Mouse (Mus musculus) intestine, embryonic 15.5 days (tissue): ENCODE results near the gene Drg2. TPM values are rescaled to one million over a fixed set of nuclear protein-coding genes. Genes with fewer than 3 reads are reported as not detected.

Source experiments
- ATAC-seq: fragments of 200-750 bp; cut with Nextera tagmentation; 2 replicates; pipeline ENCODE4 v1.8.0; 2017; ENCODE audit warnings: moderate TSS enrichment, moderate library complexity
- H3K27ac ChIP-seq: fragments of 300-500 bp; sonication (generic); 2 replicates; pipeline ENCODE4 v1.5.1; 2015; ENCODE audit warnings: mild to moderate bottlenecking, inconsistent platforms
- H3K27me3 ChIP-seq: fragments of 300-500 bp; sonication (generic); replicated peaks from 2 replicates; pipeline ENCODE4 v1.6.1; 2015; ENCODE audit warnings: inconsistent platforms
- H3K36me3 ChIP-seq: fragments of 300-500 bp; sonication (generic); 2 replicates; pipeline ENCODE4 v1.6.1; 2015; ENCODE audit warnings: inconsistent platforms
- H3K4me1 ChIP-seq: fragments of 300-500 bp; sonication (generic); replicated peaks from 2 replicates; pipeline ENCODE4 v1.6.1; 2015; ENCODE audit warnings: inconsistent platforms
- H3K4me2 ChIP-seq: fragments of 300-500 bp; sonication (generic); replicated peaks from 2 replicates; pipeline ENCODE4 v1.6.1; 2015; ENCODE audit warnings: mild to moderate bottlenecking, inconsistent platforms
- H3K4me3 ChIP-seq: fragments of 300-500 bp; sonication (generic); replicated peaks from 2 replicates; pipeline ENCODE4 v1.5.1; 2015; ENCODE audit warnings: inconsistent platforms
- H3K9ac ChIP-seq: fragments of 300-500 bp; sonication (generic); 2 replicates; pipeline ENCODE4 v1.6.1; 2015; ENCODE audit warnings: inconsistent platforms
- H3K9me3 ChIP-seq: fragments of 300-500 bp; sonication (generic); 2 replicates; pipeline ENCODE4 v1.6.1; 2016; ENCODE audit warnings: inconsistent platforms
- WGBS: fragments of 180-500 bp; shearing (Covaris S2); methylation state at CpG from one replicate; pipeline ENCODE4 v1.1.7; 2015; 5-methylcytosine and 5-hydroxymethylcytosine counted together
- polyA plus RNA-seq: library from polyadenylated mRNA; unstranded; fragments of >200 nt; fragmentation: Nextera tagmentation; extraction: Ambion mirVana; gene quantifications from 2 replicates; pipeline ENCODE4 v1.2.1, GENCODE M21; 2015

Drg2 gene
- polyA plus RNA-seq, 1 experiment from 2014 or later = 96.7 TPM

DNA sequence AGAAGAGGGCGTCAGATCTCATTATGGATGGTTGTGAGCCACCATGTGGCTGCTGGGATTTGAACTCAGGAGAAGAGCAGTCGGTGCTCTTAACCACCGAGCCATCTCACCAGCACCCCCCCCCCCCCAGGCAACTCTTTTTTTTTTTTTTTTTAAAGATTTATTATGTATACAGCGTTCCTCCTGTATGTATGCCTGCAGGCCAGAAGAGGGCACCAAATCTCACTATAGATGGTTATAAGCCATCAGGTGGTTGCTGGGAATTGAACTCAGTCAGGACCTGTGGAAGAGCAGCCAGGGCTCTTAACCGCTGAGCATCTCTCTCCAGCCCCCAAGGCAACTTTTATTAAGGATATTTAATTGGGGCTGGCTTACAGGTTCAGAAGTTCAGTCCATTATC is 20.1 kb downstream of the Drg2 start:
- Histone ChIP-seq H3K27ac (no peak overlapping the region), H3K4me1 (peaks cover 7% of the 10 kb centered on the region; the same call in 1 of the 2 replicates), H3K27me3 (no peaks in the 10 kb centered on the region), H3K4me3 (no peak overlapping the region), H3K36me3 (no peaks in the 10 kb centered on the region), H3K9me3 (no peaks in the 10 kb centered on the region), H3K4me2 (no peak overlapping the region), H3K9ac (no peak overlapping the region)
- no peak for ATAC-seq
- 79% methylated on average over 5 of the region's 5 CpGs for WGBS

DNA sequence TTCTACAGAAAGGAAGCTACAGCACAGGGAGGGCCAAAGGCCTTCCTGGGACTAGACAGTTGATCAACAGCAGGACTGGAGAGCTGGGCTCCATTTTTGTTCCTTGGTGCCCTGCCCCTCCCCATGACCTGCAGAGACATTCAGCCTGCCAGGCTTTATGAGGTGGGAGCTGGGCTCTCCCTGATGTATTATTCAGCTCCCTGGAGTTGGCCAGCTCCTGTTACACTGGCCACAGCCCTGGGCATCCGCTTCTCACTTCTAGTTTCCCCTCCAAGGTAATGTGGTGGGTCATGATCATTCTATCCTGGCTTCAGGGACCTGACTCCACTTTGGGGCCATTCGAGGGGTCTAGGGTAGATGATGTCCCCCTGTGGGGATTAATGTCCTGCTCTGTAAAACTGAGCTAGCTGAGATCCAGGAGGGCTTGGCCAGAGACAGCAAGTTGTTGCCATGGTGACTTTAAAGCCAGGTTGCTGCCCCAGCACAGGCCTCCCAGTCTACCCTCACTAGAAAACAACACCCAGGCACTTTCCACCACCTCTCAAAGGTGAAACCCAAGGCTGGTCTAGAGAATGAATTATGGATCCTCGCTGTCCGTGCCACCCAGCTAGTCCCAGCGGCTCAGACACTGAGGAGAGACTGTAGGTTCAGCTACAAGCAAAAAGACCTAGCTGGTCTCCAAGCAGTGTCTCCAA is 21.4 kb downstream of the Drg2 start:
- H3K27me3 ChIP-seq = no peaks in the 10 kb centered on the region
- WGBS = 83% methylated on average over 5 of the region's 5 CpGs

DNA sequence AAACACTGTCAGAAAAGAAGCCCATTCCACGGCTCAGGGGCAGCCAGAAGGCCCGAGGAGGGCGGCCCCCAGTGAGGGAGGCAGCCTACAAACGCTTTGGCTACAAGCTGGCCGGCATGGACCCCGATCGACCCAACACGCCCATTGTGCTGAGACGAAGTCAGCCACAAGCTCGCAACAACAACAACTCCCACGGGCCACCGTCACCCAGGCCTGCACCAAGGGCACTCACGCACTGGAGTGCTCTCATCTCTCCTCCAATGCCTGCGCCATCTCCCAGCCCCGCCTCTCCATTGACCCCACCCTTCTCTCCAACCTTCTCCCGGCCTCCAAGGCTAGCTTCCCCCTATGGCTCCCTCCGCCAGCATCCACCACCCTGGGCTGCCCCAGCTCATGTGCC is 23.7 kb downstream of the Drg2 start:
- peaks cover 7% of the 10 kb centered on the region; the same call in 1 of the 2 replicates for H3K4me1 ChIP-seq
- no peak overlapping the region for H3K4me3 ChIP-seq
- WGBS = 29% methylated on average over 17 of the region's 17 CpGs
- H3K27ac ChIP-seq = no peak overlapping the region
- H3K9me3 ChIP-seq = no peaks in the 10 kb centered on the region
- ATAC-seq = peak; percentile 75
- no peaks in the 10 kb centered on the region for H3K27me3 ChIP-seq
- H3K4me2 ChIP-seq = peak overlapping the region; percentile 45
- H3K9ac ChIP-seq = no peak overlapping the region
- H3K36me3 ChIP-seq = no peaks in the 10 kb centered on the region

More for the DNA sequence above, 21.4 kb downstream of the Drg2 start:
- Histone ChIP-seq H3K4me1 (peaks cover 7% of the 10 kb centered on the region; the same call in 1 of the 2 replicates), H3K27ac (no peak overlapping the region), H3K9ac (no peak overlapping the region), H3K4me3 (no peak overlapping the region), H3K9me3 (no peaks in the 10 kb centered on the region), H3K36me3 (no peaks in the 10 kb centered on the region), H3K4me2 (no peak overlapping the region)
- no peak for ATAC-seq

DNA sequence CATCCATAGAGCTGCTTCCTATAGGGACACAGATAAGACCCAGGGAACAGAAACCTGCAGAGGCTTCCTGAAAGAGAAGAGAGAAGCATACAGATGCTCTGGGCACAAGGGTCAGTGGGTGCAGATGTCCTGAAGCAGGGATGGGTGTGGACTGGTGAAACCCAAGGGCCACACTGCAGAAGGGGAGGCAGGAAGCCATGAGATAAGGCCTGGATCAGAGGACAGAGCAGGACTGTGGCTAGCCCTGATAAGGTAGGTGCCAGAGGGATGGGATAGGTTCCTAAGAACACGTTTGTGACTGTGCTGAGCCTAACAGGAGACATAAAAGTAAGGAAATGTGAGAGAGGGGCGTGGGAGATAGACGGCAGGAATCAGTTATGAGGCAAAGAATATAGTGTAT is 31.9 kb downstream of the Drg2 start:
- H3K9me3 ChIP-seq = no peaks in the 10 kb centered on the region
- H3K27ac ChIP-seq = no peak overlapping the region
- peak; percentile 68 for ATAC-seq
- no peak overlapping the region for H3K9ac ChIP-seq
- 43% methylated on average over 3 of the region's 3 CpGs for WGBS
- H3K4me2 ChIP-seq = no peak overlapping the region
- H3K4me1 ChIP-seq = no peaks in the 10 kb centered on the region; the same call in 1 of the 2 replicates
- H3K27me3 ChIP-seq = no peaks in the 10 kb centered on the region
- no peak overlapping the region for H3K4me3 ChIP-seq
- H3K36me3 ChIP-seq = no peaks in the 10 kb centered on the region

DNA sequence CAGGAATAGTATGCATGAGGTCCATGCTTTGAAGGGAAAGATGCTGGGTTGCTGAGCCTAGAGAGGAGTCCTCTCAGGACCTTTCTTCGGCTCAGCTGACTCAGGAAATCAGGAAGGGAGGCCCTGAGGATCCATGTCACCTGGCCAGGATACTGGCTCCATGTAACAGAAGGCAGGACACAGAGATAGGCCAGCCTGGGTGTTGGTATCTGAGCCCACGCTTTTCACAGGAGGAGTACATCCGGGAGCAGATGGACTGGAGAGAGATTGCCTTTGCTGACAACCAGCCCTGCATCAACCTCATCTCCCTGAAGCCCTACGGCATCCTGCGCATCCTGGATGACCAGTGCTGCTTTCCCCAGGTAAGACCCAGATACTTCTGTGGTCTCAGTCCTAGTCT is 38.3 kb downstream of the Drg2 start:
- Histone ChIP-seq H3K4me2 (no peak overlapping the region), H3K9ac (no peak overlapping the region), H3K4me1 (no peaks in the 10 kb centered on the region), H3K36me3 (no peaks in the 10 kb centered on the region), H3K27me3 (no peaks in the 10 kb centered on the region), H3K9me3 (no peaks in the 10 kb centered on the region), H3K4me3 (no peak overlapping the region), H3K27ac (no peak overlapping the region)
- WGBS = 83% methylated on average over 5 of the region's 5 CpGs
- ATAC-seq = no peak

DNA sequence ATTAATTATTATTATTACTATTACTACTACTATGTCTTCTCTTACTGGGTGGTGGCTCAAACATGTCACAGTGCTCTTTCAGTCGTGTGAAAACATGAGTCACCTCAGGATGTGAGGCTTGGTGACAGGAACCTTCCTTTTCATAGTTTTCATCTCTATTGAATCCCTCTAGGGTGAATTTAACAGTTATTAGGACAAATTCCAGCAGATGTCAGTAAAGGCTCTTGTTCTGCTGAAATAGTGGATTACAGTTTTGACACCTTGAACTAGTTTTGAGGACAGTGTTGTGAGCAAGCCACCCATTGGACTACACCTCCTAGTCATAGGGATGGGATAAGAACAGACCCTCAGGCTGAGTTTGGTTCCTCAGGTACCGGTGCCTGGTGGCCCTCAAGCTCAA is 41.3 kb downstream of the Drg2 start:
- Histone ChIP-seq H3K4me1 (no peaks in the 10 kb centered on the region), H3K9me3 (no peaks in the 10 kb centered on the region), H3K4me3 (no peak overlapping the region), H3K27me3 (no peaks in the 10 kb centered on the region), H3K4me2 (no peak overlapping the region), H3K36me3 (no peaks in the 10 kb centered on the region), H3K27ac (no peak overlapping the region), H3K9ac (no peak overlapping the region)
- ATAC-seq = no peak
- 55% methylated on average over 2 of the region's 2 CpGs for WGBS

DNA sequence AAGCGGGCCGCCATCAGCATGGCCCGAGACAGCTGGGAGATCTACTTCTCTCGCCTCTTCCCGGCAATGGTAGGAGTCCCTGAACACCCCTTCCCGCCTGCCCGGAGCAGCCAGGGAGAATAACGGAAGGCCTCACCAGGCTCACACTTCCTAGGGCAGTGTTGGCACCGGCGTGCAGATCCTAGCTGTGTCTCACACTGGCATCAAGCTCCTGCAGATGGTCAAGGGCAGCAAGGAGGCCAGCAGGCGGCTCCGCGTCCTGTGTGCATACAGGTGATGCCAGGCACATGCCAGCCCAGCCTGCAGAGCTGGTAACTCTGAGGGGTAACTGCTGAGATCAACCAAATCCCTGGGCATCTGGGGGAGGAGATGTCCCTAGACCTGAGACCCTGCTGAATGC is 52.9 kb downstream of the Drg2 start:
- no peak for ATAC-seq
- Histone ChIP-seq H3K4me1 (peaks cover 6% of the 10 kb centered on the region), H3K4me2 (no peak overlapping the region), H3K9ac (no peak overlapping the region), H3K9me3 (no peaks in the 10 kb centered on the region), H3K27ac (no peak overlapping the region), H3K27me3 (peaks cover 5% of the 10 kb centered on the region; the same call in 1 of the 2 replicates), H3K36me3 (no peaks in the 10 kb centered on the region), H3K4me3 (no peak overlapping the region)
- WGBS = 85% methylated on average over 13 of the region's 13 CpGs

DNA sequence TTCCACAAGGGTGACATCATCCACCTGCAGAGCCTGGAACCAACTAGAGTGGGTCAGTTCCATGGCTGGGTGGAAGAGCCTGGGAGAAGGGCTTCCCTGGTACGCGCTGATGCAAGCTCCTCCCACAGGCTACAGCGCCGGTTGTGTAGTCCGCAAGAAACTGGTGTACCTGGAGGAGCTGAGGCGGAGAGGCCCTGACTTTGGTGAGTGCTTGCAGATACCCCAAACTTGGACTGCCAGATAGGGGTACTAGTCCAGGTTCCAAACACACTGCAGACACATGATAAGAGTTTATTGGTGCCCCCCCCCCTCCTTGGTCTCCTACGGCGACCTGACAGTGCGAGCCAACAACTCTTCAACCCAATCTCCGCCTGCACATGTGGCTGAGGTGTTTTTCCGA is 54.6 kb downstream of the Drg2 start:
- no peak overlapping the region for H3K27ac ChIP-seq
- H3K36me3 ChIP-seq = no peaks in the 10 kb centered on the region
- H3K9ac ChIP-seq = peak overlapping the region; percentile 40
- H3K4me1 ChIP-seq = peaks cover 6% of the 10 kb centered on the region
- no peaks in the 10 kb centered on the region for H3K9me3 ChIP-seq
- H3K4me3 ChIP-seq = peak overlapping the region; percentile 35
- peak; percentile 52; the same call in 1 of the 2 replicates for ATAC-seq
- 4% methylated on average over 11 of the region's 11 CpGs for WGBS
- H3K27me3 ChIP-seq = peaks cover 5% of the 10 kb centered on the region; the same call in 1 of the 2 replicates
- H3K4me2 ChIP-seq = peak overlapping the region; percentile 78

DNA sequence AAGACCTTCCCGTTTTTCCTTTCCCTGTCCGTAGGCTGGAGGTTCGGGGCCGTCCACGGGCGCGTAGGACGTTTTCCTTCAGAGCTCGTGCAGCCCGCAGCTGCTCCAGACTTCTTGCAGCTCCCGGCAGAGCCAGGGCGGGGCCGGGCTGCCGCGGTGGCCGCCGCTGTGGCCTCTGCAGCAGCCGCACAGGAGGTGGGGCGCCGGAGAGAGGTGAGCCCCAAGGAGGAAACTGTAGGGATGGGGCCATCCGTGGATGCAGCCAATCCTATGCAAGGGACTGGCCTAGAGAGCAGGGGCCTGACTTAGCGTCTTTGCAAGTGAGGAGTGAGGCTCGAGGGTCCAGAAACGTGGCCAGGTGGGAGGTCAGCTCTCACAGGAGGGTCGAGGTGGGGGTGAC is 55.1 kb downstream of the Drg2 start:
- Histone ChIP-seq H3K9ac (peak overlapping the region; percentile 40), H3K4me1 (peaks cover 6% of the 10 kb centered on the region), H3K27ac (no peak overlapping the region), H3K9me3 (no peaks in the 10 kb centered on the region), H3K27me3 (peaks cover 5% of the 10 kb centered on the region; the same call in 1 of the 2 replicates), H3K4me3 (peak overlapping the region; percentile 35), H3K36me3 (no peaks in the 10 kb centered on the region), H3K4me2 (peak overlapping the region; percentile 78)
- ATAC-seq = peak; percentile 88
- WGBS = under 1% methylated on average over 25 of the region's 25 CpGs

DNA sequence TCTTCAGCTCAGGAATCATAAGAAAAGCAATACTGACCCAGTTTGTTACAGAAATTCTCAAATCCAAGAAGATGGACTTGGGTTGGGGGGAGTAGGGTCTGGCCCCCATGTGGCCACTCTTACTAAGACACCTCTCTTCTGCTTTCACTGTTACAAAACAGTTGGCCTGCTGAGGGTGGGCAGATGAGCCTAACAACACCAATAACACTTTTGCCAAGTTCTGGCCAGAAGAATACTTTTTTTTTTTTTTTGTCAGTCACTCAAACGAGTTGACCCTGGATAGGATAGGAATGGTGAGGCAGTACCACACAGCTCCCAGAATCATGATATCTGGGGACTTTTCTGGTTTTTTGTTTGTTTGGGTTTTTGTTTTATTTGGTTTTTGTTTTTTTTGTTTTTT is 57.5 kb downstream of the Drg2 start:
- Histone ChIP-seq H3K27ac (no peak overlapping the region), H3K9me3 (no peaks in the 10 kb centered on the region), H3K4me3 (no peak overlapping the region), H3K4me2 (no peak overlapping the region), H3K27me3 (peaks cover 5% of the 10 kb centered on the region; the same call in 1 of the 2 replicates), H3K4me1 (peaks cover 6% of the 10 kb centered on the region), H3K36me3 (no peaks in the 10 kb centered on the region), H3K9ac (no peak overlapping the region)
- WGBS = 72% methylated on average over 1 of the region's 1 CpGs
- no peak for ATAC-seq

DNA sequence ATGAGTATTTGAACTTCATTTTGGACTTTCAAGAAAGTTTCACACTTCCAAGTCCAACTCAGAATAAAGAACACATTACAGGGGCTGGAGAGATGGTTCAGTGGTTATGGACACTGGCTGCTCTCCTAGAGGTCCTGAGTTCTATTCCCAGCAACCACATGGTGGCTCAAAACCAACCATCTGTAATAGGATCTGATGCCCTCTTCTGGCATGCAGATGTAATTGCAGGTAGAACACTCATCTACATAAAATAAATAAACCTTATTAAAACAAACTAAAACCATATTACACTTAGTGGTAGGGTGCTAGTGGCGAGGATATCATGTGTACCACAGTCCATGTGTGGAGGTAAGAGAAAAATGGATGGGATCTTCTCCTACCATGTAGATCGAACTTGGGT is 58.1 kb downstream of the Drg2 start:
- H3K27me3 ChIP-seq = peaks cover 5% of the 10 kb centered on the region; the same call in 1 of the 2 replicates
- H3K9ac ChIP-seq = no peak overlapping the region
- H3K4me3 ChIP-seq = no peak overlapping the region
- H3K4me1 ChIP-seq = peaks cover 6% of the 10 kb centered on the region
- H3K9me3 ChIP-seq = no peaks in the 10 kb centered on the region
- H3K4me2 ChIP-seq = no peak overlapping the region
- no peaks in the 10 kb centered on the region for H3K36me3 ChIP-seq
- no peak for ATAC-seq
- WGBS = 91% methylated on average over 2 of the region's 2 CpGs
- no peak overlapping the region for H3K27ac ChIP-seq

DNA sequence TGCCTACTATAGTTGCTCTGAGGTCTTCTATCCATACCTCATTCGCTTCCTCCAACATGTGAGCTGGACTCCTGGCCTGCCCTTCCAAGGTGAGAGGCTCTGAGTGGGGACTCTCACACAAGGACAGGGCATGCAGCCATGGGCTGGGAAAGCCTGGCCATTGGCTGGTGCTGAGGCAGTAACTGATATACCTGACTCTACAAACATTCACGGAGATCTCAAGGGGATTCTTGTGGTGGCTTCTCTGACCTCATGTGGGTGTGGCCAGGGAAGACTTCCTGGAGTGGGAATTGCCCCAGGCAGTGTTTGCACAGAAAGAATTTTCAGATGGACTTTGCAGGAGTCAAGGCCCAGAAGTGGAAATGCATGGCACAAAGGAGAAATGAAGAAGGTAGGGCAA is 60.5 kb downstream of the Drg2 start:
- H3K4me3 ChIP-seq = no peak overlapping the region
- 0 out of 2 replicates have a peak, but pooled peaks cover 5% of the 10 kb centered on the region for H3K27me3 ChIP-seq
- H3K9me3 ChIP-seq = no peaks in the 10 kb centered on the region
- H3K4me2 ChIP-seq = no peak overlapping the region
- ATAC-seq = no peak
- no peak overlapping the region for H3K9ac ChIP-seq
- no peaks in the 10 kb centered on the region for H3K4me1 ChIP-seq
- no peaks in the 10 kb centered on the region for H3K36me3 ChIP-seq
- 46% methylated on average over 2 of the region's 2 CpGs for WGBS
- no peak overlapping the region for H3K27ac ChIP-seq

DNA sequence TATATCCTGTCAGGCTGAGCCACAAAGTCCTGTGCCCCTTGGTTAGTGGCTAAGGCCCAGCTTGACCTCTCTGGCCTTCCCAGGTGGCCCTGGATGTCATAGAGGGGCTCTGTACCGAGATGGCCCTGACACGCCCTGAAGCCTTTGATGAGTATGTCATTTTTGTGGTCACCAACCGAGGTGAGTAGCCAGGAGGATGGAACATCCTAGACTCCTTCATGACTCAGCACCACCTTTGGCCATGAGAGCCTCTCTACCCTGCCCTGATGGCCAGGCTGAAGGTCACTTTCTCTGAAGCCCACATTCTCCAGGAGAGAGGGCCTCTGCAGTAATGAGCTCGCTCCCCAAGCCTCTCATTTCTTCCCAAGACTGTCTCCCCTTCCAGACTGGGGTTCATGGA is 63.9 kb downstream of the Drg2 start:
- no peaks in the 10 kb centered on the region for H3K9me3 ChIP-seq
- H3K27me3 ChIP-seq = no peaks in the 10 kb centered on the region
- H3K4me3 ChIP-seq = no peak overlapping the region
- H3K9ac ChIP-seq = no peak overlapping the region
- no peaks in the 10 kb centered on the region for H3K4me1 ChIP-seq
- H3K4me2 ChIP-seq = no peak overlapping the region
- no peak for ATAC-seq
- WGBS = 76% methylated on average over 4 of the region's 4 CpGs
- H3K36me3 ChIP-seq = no peaks in the 10 kb centered on the region
- no peak overlapping the region for H3K27ac ChIP-seq
